Mouse (Mus musculus): ENCODE results near the gene Pth1r.

DNA sequence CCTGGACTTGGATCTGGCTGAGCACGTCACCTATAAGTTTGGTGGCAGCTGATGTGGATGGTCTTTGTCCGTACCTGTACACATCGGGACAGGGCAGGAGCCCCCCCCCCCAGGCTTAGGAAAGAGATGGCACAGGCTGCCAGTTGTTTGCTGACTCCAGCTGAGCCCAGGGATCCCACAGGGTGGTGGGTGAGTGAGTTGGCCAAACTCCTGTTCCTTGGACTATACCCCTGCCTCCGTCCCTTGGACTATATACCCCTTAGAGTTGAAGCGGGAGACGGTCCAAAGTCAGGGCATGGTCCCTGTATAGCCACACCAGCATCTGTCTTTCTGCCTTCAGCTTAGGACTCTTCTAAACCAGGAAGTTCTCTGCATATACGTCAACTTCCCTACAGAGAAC, 7.0 kb downstream of the Pth1r start:
- TF ChIP-seq CTCF (IDR thresholded peaks at IDR 0.05 in 2 of 3, conservative IDR thresholded peaks at IDR 0.05 in 1 of 3; ENCODE audit: control insufficient read depth in 1 of 3, insufficient read depth in 1 of 3, low read depth in 2 of 3, low read length in 3 of 3, poor library complexity in 1 of 3, severe bottlenecking in 1 of 3), result no peak
- no peak for TF ChIP-seq JUND (IDR thresholded peaks at IDR 0.05; ENCODE audit: low read depth, low read length)
- no peak for TF ChIP-seq E2F4 (IDR thresholded peaks at IDR 0.05; ENCODE audit: borderline replicate concordance, low read depth, low read length)
- TF ChIP-seq POLR2A (IDR thresholded peaks at IDR 0.05; ENCODE audit: control insufficient read depth in 1 of 2, insufficient read depth in 1 of 2, low read depth in 1 of 2, low read length in 2 of 2, poor library complexity in 1 of 2), result no peak
